24 mouse cellular contexts compared by ENCODE assay signal in the genomic region with DNA sequence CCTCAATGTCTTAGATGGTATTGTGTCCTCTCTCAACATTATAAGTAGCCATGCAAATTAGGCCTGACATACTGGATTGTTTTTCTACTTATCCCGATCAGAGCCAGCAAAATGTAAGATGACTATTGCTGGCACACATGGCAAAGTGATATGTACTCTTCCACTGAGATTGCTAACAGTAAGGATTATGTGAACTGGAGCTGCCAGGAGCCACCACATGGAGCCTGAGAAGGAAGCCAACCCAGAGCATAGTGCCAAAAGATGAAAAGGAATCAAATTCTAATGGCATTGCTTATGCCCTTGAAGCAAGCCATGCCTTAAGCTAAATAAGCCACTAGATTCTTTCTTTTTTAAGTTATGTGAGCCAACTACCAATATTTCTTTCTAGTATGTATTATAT. TPM values are rescaled to one million over a fixed set of nuclear protein-coding genes. Genes with fewer than 3 reads are reported as not detected.
DNase-seq lines count a peak whose midpoint lies in the region; ATAC-seq lines count a peak whose summit lies in the region.
"Had no signal": no experiment of that assay in that cellular context is flagged by ENCODE, and none has a peak within 500 bp of the region (broad histone marks: within the 10 kb centered on the region; RNA-seq: fewer than 3 reads in every experiment).

No protein-coding gene starts in this region.

- H3K9ac ChIP-seq in heart, embryonic 12.5 days: no peak overlapping the region
- H3K9ac ChIP-seq: embryonic facial prominence, embryonic 12.5 days; liver, embryonic 13.5 days; lung, embryonic 14.5 days; neural tube, embryonic 12.5 days had no signal

- peak; percentile 59; the same call in 1 of the 2 replicates for ATAC-seq in frontal cortex, adult (ENCODE audit: low TSS enrichment)
- no peak for ATAC-seq in heart, embryonic 12.5 days (ENCODE audit: insufficient number of reproducible peaks, low FRiP score)
- ATAC-seq: hindbrain, embryonic 16.5 days; intestine, embryonic 16.5 days; Patski had no signal

- H3K9me3 ChIP-seq in heart, embryonic 12.5 days (replicated peaks): no peaks in the 10 kb centered on the region
- H3K9me3 ChIP-seq: embryonic facial prominence, embryonic 12.5 days; G1E; liver, embryonic 13.5 days; megakaryocyte, embryonic 14.5 days; neural tube, embryonic 12.5 days had no signal

- no peak for DNase-seq in frontal cortex, postnatal 36 days (ENCODE audit: low spot score in 2 of 2)
- peak; percentile 84 for DNase-seq in brain, adult 2 months (ENCODE audit: low read depth, low spot score)
- DNase-seq in cerebellum, adult 18-20 months: peak; percentile 70 to 79
- DNase-seq in cerebellum, postnatal 14 days: peak; percentile 74 to 89
- no peak for DNase-seq in thymus, postnatal 10 days (ENCODE audit: low spot score in 2 of 2)
- DNase-seq: adrenal gland, adult 2 months; kidney, postnatal 4 days; liver, embryonic 13.5 days; lung, embryonic 14.5 days; lung, postnatal 36 days; midbrain, embryonic 14.5 days; right cerebral cortex, postnatal 14 days; thymus, adult 2 months had no signal

- peaks cover 5% of the 10 kb centered on the region; the same call in 1 of the 2 replicates for H3K4me1 ChIP-seq in heart, embryonic 12.5 days (replicated peaks)
- H3K4me1 ChIP-seq: liver, embryonic 13.5 days; neural tube, embryonic 12.5 days had no signal

- H3K4me3 ChIP-seq in heart, embryonic 12.5 days: no peak overlapping the region
- H3K4me3 ChIP-seq: embryonic facial prominence, embryonic 12.5 days; liver, embryonic 13.5 days; megakaryocyte, embryonic 14.5 days; neural tube, embryonic 12.5 days had no signal

- 87% methylated on average over 1 of the region's 1 CpGs for WGBS in heart, embryonic 12.5 days

- no peaks in the 10 kb centered on the region for H3K36me3 ChIP-seq in heart, embryonic 12.5 days
- H3K36me3 ChIP-seq: embryonic facial prominence, embryonic 12.5 days; G1E; liver, embryonic 13.5 days; neural tube, embryonic 12.5 days had no signal

- H3K27me3 ChIP-seq in heart, embryonic 12.5 days (replicated peaks): no peaks in the 10 kb centered on the region
- H3K27me3 ChIP-seq: CH12.LX; embryonic facial prominence, embryonic 12.5 days; megakaryocyte, embryonic 14.5 days; neural tube, embryonic 12.5 days; Patski had no signal

- no peak overlapping the region for H3K4me2 ChIP-seq in heart, embryonic 12.5 days
- H3K4me2 ChIP-seq: embryonic facial prominence, embryonic 12.5 days; liver, embryonic 13.5 days; lung, embryonic 14.5 days; neural tube, embryonic 12.5 days had no signal

- H3K27ac ChIP-seq in heart, embryonic 12.5 days (ENCODE audit: poor library complexity, severe bottlenecking): no peak overlapping the region
- H3K27ac ChIP-seq: embryonic facial prominence, embryonic 12.5 days; liver, embryonic 13.5 days; neural tube, embryonic 12.5 days; stomach, postnatal 0 days had no signal

RNA-seq across cellular contexts. Expression of gene Tcf12, which starts 13.8 kb away (rescaled TPM):
- polyA plus RNA-seq in heart, embryonic 12.5 days (2016; fragmentation: Nextera tagmentation; extraction: Ambion mirVana): 44.7 and 48.3 TPM in 2 replicates

Comparison
In these comparisons a context has a peak if more than half of its experiments do, and no peak if none do; other contexts are left out.
1. DNase-seq: peak in brain, adult 2 months (single experiment), cerebellum, adult 18-20 months (2 of 2) and cerebellum, postnatal 14 days (2 of 2); none in frontal cortex, postnatal 36 days (0 of 2) and thymus, postnatal 10 days (0 of 2).